Mouse (Mus musculus): ENCODE results near the gene Tnni3. TPM values are rescaled to one million over a fixed set of nuclear protein-coding genes. Genes with fewer than 3 reads are reported as not detected.
"Not testable (repeated sequence)": the region's sequence is repeated elsewhere in the genome, so short reads cannot be mapped to it uniquely, and the experiment has no call there.

Tnni3 gene
- polyA plus RNA-seq (2015; fragmentation: Nextera tagmentation; extraction: Ambion mirVana): 5.1 and 7.4 TPM in 2 replicates

- not testable (repeated sequence) for H3K4me1 ChIP-seq (ENCODE audit: control insufficient read depth, insufficient read depth, low read length); H3K9ac ChIP-seq (ENCODE audit: low read length); H3K4me2 ChIP-seq (ENCODE audit: low read depth, low read length); H3K27ac ChIP-seq (ENCODE audit: low read length); H3K9me3 ChIP-seq (replicated peaks; ENCODE audit: control insufficient read depth, low read length); H3K27me3 ChIP-seq (ENCODE audit: control insufficient read depth, insufficient read depth, low read length); H3K36me3 ChIP-seq (ENCODE audit: control insufficient read depth, insufficient read depth, low read length); H3K4me3 ChIP-seq (replicated peaks; ENCODE audit: low read length); ATAC-seq (ENCODE audit: insufficient read depth, low FRiP score)
- WGBS: 68% methylated on average over 15 of the region's 15 CpGs
Observed at GRCm38 (mm10) chr7:4524212-4524922, at the start of gene Tnni3. Tnni3 (minus strand) TSS chr7:4524229.

- not testable (repeated sequence) for H3K36me3 ChIP-seq (ENCODE audit: control insufficient read depth, insufficient read depth, low read length); H3K27ac ChIP-seq (ENCODE audit: low read length); H3K9me3 ChIP-seq (replicated peaks; ENCODE audit: control insufficient read depth, low read length); H3K27me3 ChIP-seq (ENCODE audit: control insufficient read depth, insufficient read depth, low read length); H3K4me3 ChIP-seq (replicated peaks; ENCODE audit: low read length); H3K4me1 ChIP-seq (ENCODE audit: control insufficient read depth, insufficient read depth, low read length); ATAC-seq (ENCODE audit: insufficient read depth, low FRiP score); H3K9ac ChIP-seq (ENCODE audit: low read length); H3K4me2 ChIP-seq (ENCODE audit: low read depth, low read length)
- 57% methylated on average over 2 of the region's 2 CpGs for WGBS
Observed at GRCm38 (mm10) chr7:4572361-4572760, 48.3 kb upstream of the Tnni3 start.

DNA sequence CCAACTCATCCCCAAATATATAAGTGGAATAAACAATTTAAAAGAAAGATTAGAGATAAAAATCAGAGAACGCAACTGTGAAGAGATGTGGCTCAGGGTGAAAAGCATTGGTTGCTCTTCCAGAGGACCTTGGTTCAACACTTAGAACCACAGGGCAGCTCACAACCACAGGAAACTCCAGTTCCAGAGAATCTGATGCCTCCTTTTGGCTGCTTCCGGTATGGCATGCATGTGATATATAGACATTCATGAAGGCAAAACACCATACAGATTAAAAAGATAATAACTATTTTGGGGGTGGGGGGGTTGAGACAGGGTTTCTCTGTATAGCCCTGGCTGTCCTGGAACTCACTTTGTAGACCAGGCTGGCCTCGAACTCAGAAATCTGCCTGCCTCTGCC lies 38.6 kb upstream of the Tnni3 start:
- Histone ChIP-seq H3K4me1 (ENCODE audit: control insufficient read depth, insufficient read depth, low read length) (no peaks in the 10 kb centered on the region), H3K4me2 (ENCODE audit: low read depth, low read length) (no peak overlapping the region), H3K9me3 (replicated peaks; ENCODE audit: control insufficient read depth, low read length) (no peaks in the 10 kb centered on the region), H3K4me3 (replicated peaks; ENCODE audit: low read length) (no peak overlapping the region), H3K9ac (ENCODE audit: low read length) (no peak overlapping the region), H3K27ac (ENCODE audit: low read length) (no peak overlapping the region), H3K36me3 (ENCODE audit: control insufficient read depth, insufficient read depth, low read length) (no peaks in the 10 kb centered on the region), H3K27me3 (ENCODE audit: control insufficient read depth, insufficient read depth, low read length) (no peaks in the 10 kb centered on the region)
- WGBS: 92% methylated on average over 3 of the region's 3 CpGs
- no peak for ATAC-seq (ENCODE audit: insufficient read depth, low FRiP score)

GRCm38 (mm10) chr7:4557167-4557560 lies 33.1 kb upstream of the Tnni3 start:
- WGBS: 65% methylated on average over 6 of the region's 6 CpGs
- Histone ChIP-seq H3K9ac (ENCODE audit: low read length) (no peak overlapping the region), H3K4me1 (ENCODE audit: control insufficient read depth, insufficient read depth, low read length) (no peaks in the 10 kb centered on the region), H3K9me3 (replicated peaks; ENCODE audit: control insufficient read depth, low read length) (no peaks in the 10 kb centered on the region), H3K36me3 (ENCODE audit: control insufficient read depth, insufficient read depth, low read length) (no peaks in the 10 kb centered on the region), H3K27me3 (ENCODE audit: control insufficient read depth, insufficient read depth, low read length) (no peaks in the 10 kb centered on the region), H3K4me2 (ENCODE audit: low read depth, low read length) (no peak overlapping the region), H3K4me3 (replicated peaks; ENCODE audit: low read length) (no peak overlapping the region), H3K27ac (ENCODE audit: low read length) (no peak overlapping the region)
- ATAC-seq (ENCODE audit: insufficient read depth, low FRiP score): no peak; the same call in 1 of the 2 replicates

GRCm38 (mm10) chr7:4556256-4557166 lies 32.5 kb upstream of the Tnni3 start:
- H3K9ac ChIP-seq (ENCODE audit: low read length): 0 out of 2 replicates have a peak overlapping the region, but pooled peaks have one; percentile 3
- 16% methylated on average over 15 of the region's 15 CpGs for WGBS
- ATAC-seq (ENCODE audit: insufficient read depth, low FRiP score): peak; percentile 89
- no peaks in the 10 kb centered on the region for H3K36me3 ChIP-seq (ENCODE audit: control insufficient read depth, insufficient read depth, low read length)
- H3K27ac ChIP-seq (ENCODE audit: low read length): no peak overlapping the region
- no peaks in the 10 kb centered on the region for H3K9me3 ChIP-seq (replicated peaks; ENCODE audit: control insufficient read depth, low read length)
- no peak overlapping the region for H3K4me3 ChIP-seq (replicated peaks; ENCODE audit: low read length)
- no peaks in the 10 kb centered on the region for H3K27me3 ChIP-seq (ENCODE audit: control insufficient read depth, insufficient read depth, low read length)
- H3K4me2 ChIP-seq (ENCODE audit: low read depth, low read length): 0 out of 2 replicates have a peak overlapping the region, but pooled peaks have one; percentile 4
- no peaks in the 10 kb centered on the region for H3K4me1 ChIP-seq (ENCODE audit: control insufficient read depth, insufficient read depth, low read length)

GRCm38 (mm10) chr7:4547221-4547641 lies 23.2 kb upstream of the Tnni3 start, which contains the start of gene Syt5:
Syt5 (minus strand) TSS chr7:4547541.
- 5% methylated on average over 33 of the region's 33 CpGs for WGBS
- no peaks in the 10 kb centered on the region for H3K9me3 ChIP-seq (replicated peaks; ENCODE audit: control insufficient read depth, low read length)
- H3K27ac ChIP-seq (ENCODE audit: low read length): no peak within 1 kb of the TSS
- ATAC-seq (ENCODE audit: insufficient read depth, low FRiP score): peak; percentile 46; the same call in 1 of the 2 replicates
- no peaks in the 10 kb centered on the region for H3K27me3 ChIP-seq (ENCODE audit: control insufficient read depth, insufficient read depth, low read length)
- H3K36me3 ChIP-seq (ENCODE audit: control insufficient read depth, insufficient read depth, low read length): no peaks in the 10 kb centered on the region
- H3K4me1 ChIP-seq (ENCODE audit: control insufficient read depth, insufficient read depth, low read length): peaks cover 10% of the 10 kb centered on the region; the same call in 1 of the 2 replicates
- peak within 1 kb of the TSS; percentile 58 for H3K9ac ChIP-seq (ENCODE audit: low read length)
- peak within 1 kb of the TSS; percentile 40 for H3K4me3 ChIP-seq (replicated peaks; ENCODE audit: low read length)
- H3K4me2 ChIP-seq (ENCODE audit: low read depth, low read length): peak within 1 kb of the TSS; percentile 71

GRCm38 (mm10) chr7:4546591-4547131 lies 22.6 kb upstream of the Tnni3 start:
- Histone ChIP-seq H3K9ac (ENCODE audit: low read length) (0 out of 2 replicates have a peak overlapping the region, but pooled peaks have one; percentile 58), H3K9me3 (replicated peaks; ENCODE audit: control insufficient read depth, low read length) (no peaks in the 10 kb centered on the region), H3K4me3 (replicated peaks; ENCODE audit: low read length) (peak overlapping the region; percentile 40), H3K4me2 (ENCODE audit: low read depth, low read length) (peak overlapping the region; percentile 71), H3K36me3 (ENCODE audit: control insufficient read depth, insufficient read depth, low read length) (no peaks in the 10 kb centered on the region), H3K27ac (ENCODE audit: low read length) (no peak overlapping the region), H3K4me1 (ENCODE audit: control insufficient read depth, insufficient read depth, low read length) (peaks cover 10% of the 10 kb centered on the region; the same call in 1 of the 2 replicates), H3K27me3 (ENCODE audit: control insufficient read depth, insufficient read depth, low read length) (no peaks in the 10 kb centered on the region)
- peak; percentile 74 for ATAC-seq (ENCODE audit: insufficient read depth, low FRiP score)
- 1% methylated on average over 26 of the region's 26 CpGs for WGBS

GRCm38 (mm10) chr7:4546050-4546449 lies 22.0 kb upstream of the Tnni3 start:
- Histone ChIP-seq H3K27me3 (ENCODE audit: control insufficient read depth, insufficient read depth, low read length) (no peaks in the 10 kb centered on the region), H3K9me3 (replicated peaks; ENCODE audit: control insufficient read depth, low read length) (no peaks in the 10 kb centered on the region), H3K4me2 (ENCODE audit: low read depth, low read length) (no peak overlapping the region), H3K4me1 (ENCODE audit: control insufficient read depth, insufficient read depth, low read length) (peaks cover 10% of the 10 kb centered on the region; the same call in 1 of the 2 replicates), H3K36me3 (ENCODE audit: control insufficient read depth, insufficient read depth, low read length) (no peaks in the 10 kb centered on the region), H3K4me3 (replicated peaks; ENCODE audit: low read length) (no peak overlapping the region), H3K27ac (ENCODE audit: low read length) (no peak overlapping the region), H3K9ac (ENCODE audit: low read length) (no peak overlapping the region)
- ATAC-seq (ENCODE audit: insufficient read depth, low FRiP score): no peak
- 65% methylated on average over 15 of the region's 15 CpGs for WGBS
